Mouse (Mus musculus) lung, embryonic 14.5 days (tissue): ENCODE data around the gene Glb1. TPM values are rescaled to one million over a fixed set of nuclear protein-coding genes. Genes with fewer than 3 reads are reported as not detected.

Experiments used
- ATAC-seq: fragments of 200-750 bp; cut with Nextera tagmentation; 2 replicates; pipeline ENCODE4 v1.8.0; 2017; ENCODE audit warnings: mild to moderate bottlenecking, moderate TSS enrichment, moderate library complexity; ENCODE audit not compliant: insufficient read depth
- DNase-seq: peaks from one replicate; pipeline ENCODE4 v3.0.0-alpha.2; 2015
- H3K27ac ChIP-seq: fragments of 300-500 bp; sonication (generic); 2 replicates; pipeline ENCODE4 v1.5.1; 2014; ENCODE audit warnings: low read depth, mild to moderate bottlenecking, moderate library complexity
- H3K27me3 ChIP-seq: fragments of 300-500 bp; sonication (generic); 2 replicates; pipeline ENCODE4 v1.6.1; 2014; ENCODE audit warnings: low read length, control low read depth; ENCODE audit not compliant: insufficient read depth
- H3K36me3 ChIP-seq: fragments of 300-500 bp; sonication (generic); 2 replicates; pipeline ENCODE4 v1.6.1; 2014; ENCODE audit warnings: control low read depth; ENCODE audit not compliant: insufficient read depth
- H3K4me1 ChIP-seq: fragments of 300-500 bp; sonication (generic); 2 replicates; pipeline ENCODE4 v1.6.1; 2014; ENCODE audit warnings: antibody characterized with exemption, control low read depth; ENCODE audit not compliant: insufficient read depth
- H3K4me2 ChIP-seq: fragments of 300-500 bp; sonication (generic); 2 replicates; pipeline ENCODE4 v1.6.1; 2014; ENCODE audit warnings: mild to moderate bottlenecking
- H3K4me3 ChIP-seq: fragments of 300-500 bp; sonication (generic); 2 replicates; pipeline ENCODE4 v1.5.1; 2014; ENCODE audit warnings: low read depth, low read length
- H3K9ac ChIP-seq: fragments of 300-500 bp; sonication (generic); 2 replicates; pipeline ENCODE4 v1.6.1; 2014
- H3K9me3 ChIP-seq: fragments of 300-500 bp; sonication (generic); 2 replicates; pipeline ENCODE4 v1.6.1; 2016; ENCODE audit warnings: low read depth, low read length, control low read depth
- CTCF ChIP-seq: IDR thresholded peaks from 2 replicates; pipeline ENCODE4 v1.5.1; 2016; ENCODE audit warnings: antibody characterized with exemption, low read depth
- WGBS: fragments of 180-500 bp; shearing (Covaris S2); extraction: QIAGEN DNeasy Blood & Tissue Kit; methylation state at CpG from one replicate; pipeline ENCODE4 v1.1.7; 2014; 5-methylcytosine and 5-hydroxymethylcytosine counted together
- polyA plus RNA-seq: library from polyadenylated mRNA; unstranded; fragments of >200 nt; fragmentation: Nextera tagmentation; extraction: Ambion mirVana; gene quantifications from 2 replicates; pipeline ENCODE4 v1.2.1, GENCODE M21; 2014

The Glb1 gene
- polyA plus RNA-seq, 1 experiment from 2014 or later: 41.9 TPM

DNA sequence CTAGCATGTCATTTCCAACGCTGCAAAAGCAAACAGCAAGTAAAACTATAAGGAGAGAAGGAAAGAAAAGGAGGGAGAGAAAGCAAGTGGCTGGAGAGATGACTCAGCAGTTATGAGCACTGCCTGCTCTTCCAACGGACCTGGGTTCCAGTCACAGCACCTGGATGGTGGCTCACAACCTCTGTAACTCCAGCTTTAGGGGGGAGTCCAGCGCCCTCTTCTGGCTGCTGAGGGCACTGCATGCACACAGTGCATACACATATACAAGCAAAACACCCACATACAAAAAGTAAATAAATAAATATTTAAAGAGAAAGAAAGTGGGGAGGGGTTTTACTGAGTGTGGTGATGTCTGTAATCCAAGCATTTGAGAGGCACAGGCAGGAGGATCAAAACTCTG, 20.2 kb downstream of the Glb1 start:
- WGBS: 61% methylated on average over 3 of the region's 3 CpGs
- H3K4me1 ChIP-seq: no peaks in the 10 kb centered on the region
- TF ChIP-seq CTCF: peak; percentile 44

DNA sequence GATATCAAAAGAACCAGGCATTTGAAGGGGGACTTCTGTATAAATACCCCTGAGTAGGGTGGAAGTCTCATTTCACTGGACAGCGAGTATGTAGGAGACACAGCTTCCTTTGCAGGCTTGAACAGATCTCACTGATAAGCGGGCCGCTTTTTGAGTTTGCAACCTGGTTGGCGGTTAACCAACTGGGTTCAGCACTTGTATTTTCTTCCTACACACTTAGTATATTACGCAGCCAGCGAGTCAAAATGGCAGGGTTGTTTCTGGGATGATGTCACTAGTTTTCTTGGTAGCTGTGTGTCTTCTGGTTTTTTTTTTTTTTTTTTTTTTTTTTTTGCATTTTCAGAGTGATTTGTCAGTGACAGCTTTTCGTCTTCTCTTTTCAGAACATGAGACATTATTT, 20.9 kb downstream of the Glb1 start:
- H3K4me3 ChIP-seq: no peak overlapping the region
- no peak for TF ChIP-seq CTCF
- H3K36me3 ChIP-seq: peaks cover 14% of the 10 kb centered on the region; the same call in 1 of the 2 replicates
- no peak overlapping the region for H3K9ac ChIP-seq
- no peak overlapping the region for H3K4me2 ChIP-seq
- ATAC-seq (no peak), DNase-seq (no peak)
- H3K27me3 ChIP-seq: no peaks in the 10 kb centered on the region
- H3K4me1 ChIP-seq: no peaks in the 10 kb centered on the region
- H3K9me3 ChIP-seq: no peaks in the 10 kb centered on the region
- 83% methylated on average over 7 of the region's 7 CpGs for WGBS
- no peak overlapping the region for H3K27ac ChIP-seq

More for the DNA sequence above, 20.2 kb downstream of the Glb1 start:
- H3K36me3 ChIP-seq: peaks cover 13% of the 10 kb centered on the region; the same call in 1 of the 2 replicates
- H3K4me2 ChIP-seq: no peak overlapping the region
- no peaks in the 10 kb centered on the region for H3K27me3 ChIP-seq
- H3K9ac ChIP-seq: no peak overlapping the region
- H3K27ac ChIP-seq: no peak overlapping the region
- DNase-seq (no peak), ATAC-seq (no peak)
- H3K4me3 ChIP-seq: no peak overlapping the region
- H3K9me3 ChIP-seq: no peaks in the 10 kb centered on the region

DNA sequence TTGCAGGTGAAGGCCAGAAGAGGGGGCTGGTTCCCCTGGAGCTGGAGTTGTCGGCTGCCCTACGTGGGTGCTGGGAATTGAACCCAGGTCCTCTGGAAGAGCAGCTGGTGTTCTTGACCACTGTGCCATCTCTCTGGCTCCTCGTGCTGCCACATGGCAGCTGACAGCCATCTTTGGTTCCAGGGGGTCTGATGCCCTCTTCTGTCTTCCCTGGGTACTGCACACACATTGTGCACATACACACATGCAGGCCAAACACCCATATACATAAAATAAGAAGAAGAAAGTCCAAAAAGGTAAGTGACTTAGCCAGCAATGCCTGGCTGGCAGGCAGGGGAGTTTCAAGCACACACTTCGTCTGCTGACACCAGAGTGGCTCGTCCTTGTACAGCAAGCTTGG, 24.7 kb downstream of the Glb1 start:
- Histone ChIP-seq H3K4me3 (no peak overlapping the region), H3K9me3 (no peaks in the 10 kb centered on the region)
- WGBS: 89% methylated on average over 5 of the region's 5 CpGs

DNA sequence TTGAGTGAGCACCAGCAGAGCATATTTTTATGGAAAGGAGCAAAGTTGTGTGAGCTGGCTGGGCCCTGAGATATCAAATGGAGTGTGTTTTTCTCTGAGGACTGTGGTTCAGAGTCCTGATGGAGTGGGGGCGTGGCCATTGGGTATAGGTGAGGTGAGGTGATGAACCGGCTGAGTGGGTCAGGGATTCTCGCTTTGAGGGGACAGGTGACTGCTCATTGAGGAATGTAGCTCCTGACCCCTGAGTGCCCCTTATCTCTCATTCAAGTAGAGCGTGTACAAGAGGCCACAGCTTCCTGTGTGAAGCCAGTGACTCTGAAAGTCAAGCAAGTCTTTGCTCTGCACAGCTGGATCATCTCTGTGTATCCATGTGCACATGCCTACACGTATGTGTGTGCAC, 25.3 kb downstream of the Glb1 start:
- no peak overlapping the region for H3K27ac ChIP-seq
- ATAC-seq: no peak

More for the DNA sequence above, 24.7 kb downstream of the Glb1 start:
- no peak overlapping the region for H3K9ac ChIP-seq
- DNase-seq (no peak), ATAC-seq (no peak)
- H3K27ac ChIP-seq: no peak overlapping the region
- H3K27me3 ChIP-seq: no peaks in the 10 kb centered on the region
- H3K4me1 ChIP-seq: no peaks in the 10 kb centered on the region
- no peak overlapping the region for H3K4me2 ChIP-seq
- peaks cover 13% of the 10 kb centered on the region; the same call in 1 of the 2 replicates for H3K36me3 ChIP-seq
- no peak for TF ChIP-seq CTCF

DNA sequence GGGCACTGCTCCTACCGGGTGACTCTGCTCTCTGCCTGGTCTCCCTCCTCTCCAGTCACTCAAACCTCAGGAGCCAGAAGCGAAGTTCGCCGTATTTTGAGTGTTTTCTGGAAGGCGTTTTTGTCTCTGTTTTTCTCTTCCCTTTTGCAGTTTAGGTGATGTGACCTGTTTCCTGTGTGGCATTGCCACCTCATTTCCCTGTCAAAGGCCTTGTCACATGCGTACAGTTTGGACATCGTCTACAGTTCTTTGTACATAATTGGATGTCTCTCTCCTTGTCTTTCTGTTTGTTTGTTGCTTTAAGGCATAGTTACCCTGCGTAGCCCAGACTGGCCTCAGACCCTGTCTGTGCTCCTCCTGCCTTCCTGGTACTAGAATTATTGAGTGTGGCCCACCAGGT, 26.5 kb downstream of the Glb1 start:
- no peak overlapping the region for H3K4me3 ChIP-seq
- no peak overlapping the region for H3K4me2 ChIP-seq
- no peaks in the 10 kb centered on the region for H3K27me3 ChIP-seq
- no peaks in the 10 kb centered on the region for H3K4me1 ChIP-seq
- H3K9ac ChIP-seq: no peak overlapping the region
- DNase-seq (no peak), ATAC-seq (no peak)
- no peak for TF ChIP-seq CTCF
- H3K9me3 ChIP-seq: no peaks in the 10 kb centered on the region
- WGBS: 85% methylated on average over 8 of the region's 8 CpGs
- H3K27ac ChIP-seq: no peak overlapping the region
- peaks cover 14% of the 10 kb centered on the region; the same call in 1 of the 2 replicates for H3K36me3 ChIP-seq

More for the DNA sequence above, 25.3 kb downstream of the Glb1 start:
- no peak overlapping the region for H3K4me2 ChIP-seq
- no peak for TF ChIP-seq CTCF
- no peak overlapping the region for H3K4me3 ChIP-seq
- H3K9ac ChIP-seq: no peak overlapping the region
- DNase-seq: no peak
- no peaks in the 10 kb centered on the region for H3K4me1 ChIP-seq
- WGBS: 72% methylated on average over 5 of the region's 5 CpGs
- no peaks in the 10 kb centered on the region for H3K9me3 ChIP-seq
- no peaks in the 10 kb centered on the region for H3K27me3 ChIP-seq
- H3K36me3 ChIP-seq: peaks cover 14% of the 10 kb centered on the region; the same call in 1 of the 2 replicates

DNA sequence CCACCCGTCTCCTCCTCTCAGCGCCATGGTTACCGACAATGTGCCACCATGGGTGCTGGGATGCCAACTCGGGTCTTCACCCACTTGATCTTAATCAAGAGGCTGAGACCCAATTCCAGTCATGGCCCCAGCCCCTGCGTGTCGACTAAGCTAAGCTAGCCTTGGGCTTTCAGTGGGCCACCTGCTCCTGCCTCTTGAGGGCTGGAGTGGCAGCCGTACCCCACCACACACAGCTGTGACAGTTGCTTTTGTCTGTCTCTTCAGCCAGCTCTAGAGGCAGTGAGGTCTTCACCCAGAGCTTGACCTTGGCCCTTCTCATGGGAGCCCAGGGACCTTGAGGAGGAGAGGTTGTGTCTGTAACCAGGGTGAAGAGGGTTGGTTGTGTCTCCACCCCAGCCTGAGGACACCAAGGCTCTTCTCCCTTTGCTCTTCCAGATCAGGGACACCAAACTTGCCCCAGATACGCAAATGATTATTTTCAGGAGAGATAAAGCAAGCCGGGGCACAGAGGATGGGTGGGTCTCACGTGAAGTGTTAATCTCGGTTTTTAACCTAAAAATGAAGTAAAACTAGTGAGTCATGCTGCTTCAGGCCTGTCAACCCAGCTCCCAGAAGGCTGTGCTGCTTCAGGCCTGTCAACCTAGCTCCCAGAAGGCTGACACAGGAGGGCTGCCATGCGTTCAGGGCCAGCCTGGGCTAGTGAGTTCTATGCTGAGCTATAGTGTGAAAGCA, 27.4 kb downstream of the Glb1 start:
- WGBS: 79% methylated on average over 12 of the region's 12 CpGs
- H3K27ac ChIP-seq: no peak overlapping the region
- no peak overlapping the region for H3K4me2 ChIP-seq
- no peaks in the 10 kb centered on the region for H3K9me3 ChIP-seq
- ATAC-seq (no peak), DNase-seq (no peak)
- no peak overlapping the region for H3K9ac ChIP-seq
- TF ChIP-seq CTCF: no peak
- no peaks in the 10 kb centered on the region for H3K4me1 ChIP-seq
- H3K36me3 ChIP-seq: peaks cover 14% of the 10 kb centered on the region; the same call in 1 of the 2 replicates
- H3K4me3 ChIP-seq: no peak overlapping the region
- no peaks in the 10 kb centered on the region for H3K27me3 ChIP-seq

DNA sequence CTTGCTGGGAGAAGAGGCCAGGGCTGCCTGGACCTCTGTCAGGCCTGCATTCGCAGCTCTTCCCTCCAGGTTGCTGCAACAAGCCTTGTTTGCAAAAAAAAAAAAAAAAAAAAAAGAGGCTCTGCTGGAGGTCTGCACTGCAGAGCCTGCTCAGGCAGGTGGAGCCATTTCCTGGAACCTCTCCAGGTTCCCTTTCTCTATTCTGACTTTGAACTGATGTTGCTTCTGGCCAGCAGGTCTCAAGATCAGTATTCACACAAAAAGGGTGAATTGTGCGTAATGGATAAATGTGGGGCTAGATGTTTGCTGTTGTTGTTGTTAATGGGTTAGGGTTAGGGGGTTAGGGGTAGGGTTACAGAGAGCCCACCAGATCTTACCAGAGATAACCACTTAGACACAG, 34.8 kb downstream of the Glb1 start:
- H3K4me3 ChIP-seq: no peak overlapping the region
- no peaks in the 10 kb centered on the region for H3K9me3 ChIP-seq
- no peak overlapping the region for H3K9ac ChIP-seq
- no peak overlapping the region for H3K27ac ChIP-seq
- H3K36me3 ChIP-seq: peaks cover under 1% of the 10 kb centered on the region; the same call in 1 of the 2 replicates
- no peak for ATAC-seq
- TF ChIP-seq CTCF: no peak
- no peaks in the 10 kb centered on the region for H3K27me3 ChIP-seq
- WGBS: 70% methylated on average over 2 of the region's 2 CpGs
- no peaks in the 10 kb centered on the region for H3K4me1 ChIP-seq
- no peak overlapping the region for H3K4me2 ChIP-seq
- no peak for DNase-seq
